Mouse (Mus musculus): ENCODE measurements around the gene 2310022A10Rik.

- TF ChIP-seq POLR2A (IDR thresholded peaks at IDR 0.05; ENCODE audit: low read depth, low read length) (no peak), CTCF (IDR thresholded peaks at IDR 0.05; ENCODE audit: extremely low read depth, insufficient read length, insufficient replicate concordance, low read depth, low read length) (no peak)
These were observed 32.9 kb upstream of the 2310022A10Rik start for GRCm38 (mm10) chr7:27520104-27520503.

All from small intestine, adult 2 months (tissue).